Mouse (Mus musculus) small intestine, adult 2 months (tissue): Measurements from ENCODE around the gene Serpina3f. TPM values are rescaled to one million over a fixed set of nuclear protein-coding genes. Genes with fewer than 3 reads are reported as not detected.

Experiments used
- H3K27ac ChIP-seq: fragments of 200-500 bp; 2 replicates; pipeline ENCODE4 v1.5.1; 2012; ENCODE audit warnings: low read depth, low read length, control low read depth, inconsistent platforms; ENCODE audit not compliant: insufficient read depth
- H3K27me3 ChIP-seq: fragments of 200-500 bp; 2 replicates; pipeline ENCODE4 v1.6.1; 2012; ENCODE audit warnings: mild to moderate bottlenecking, moderate library complexity, low read length, inconsistent platforms; ENCODE audit not compliant: control insufficient read depth, insufficient read depth
- H3K36me3 ChIP-seq: fragments of 200-500 bp; 2 replicates; pipeline ENCODE4 v1.6.1; 2012; ENCODE audit warnings: mild to moderate bottlenecking, low read length, control low read depth, inconsistent platforms; ENCODE audit not compliant: control insufficient read depth, insufficient read depth
- H3K4me1 ChIP-seq: fragments of 200-500 bp; 2 replicates; pipeline ENCODE4 v1.6.1; 2012; ENCODE audit warnings: low read length, inconsistent platforms, mixed read lengths; ENCODE audit not compliant: control insufficient read depth, insufficient read depth, insufficient read length
- H3K4me3 ChIP-seq: fragments of 200-500 bp; 2 replicates; pipeline ENCODE4 v1.5.1; 2012; ENCODE audit warnings: low read depth, mild to moderate bottlenecking, control low read depth, inconsistent platforms, low read length, moderate library complexity
- CTCF ChIP-seq: fragments of 200-500 bp; IDR thresholded peaks from 2 replicates; pipeline ENCODE4 v1.5.1; 2012; ENCODE audit warnings: low read depth, mild to moderate bottlenecking, control low read depth, inconsistent platforms, low read length, moderate library complexity, mixed read lengths; ENCODE audit not compliant: insufficient replicate concordance, insufficient read length; ENCODE audit errors: extremely low read depth
- POLR2A ChIP-seq: fragments of 200-500 bp; IDR thresholded peaks from 2 replicates; pipeline ENCODE4 v1.6.1; 2012; ENCODE audit warnings: low read depth, mild to moderate bottlenecking, control low read depth, inconsistent platforms, low read length, moderate library complexity
- WGBS: fragments of 180-500 bp; shearing (Covaris S2); methylation state at CpG from one replicate; pipeline ENCODE4 v1.1.7; 2018; 5-methylcytosine and 5-hydroxymethylcytosine counted together
- polyA plus RNA-seq: library from polyadenylated mRNA; depleted of rRNA; stranded (reverse); fragments of >200 nt; gene quantifications from 2 replicates; pipeline ENCODE4 v1.2.3, GENCODE M21; 2012

Gene Serpina3f
- polyA plus RNA-seq, 1 experiment: 1.8 TPM

- no peak for TF ChIP-seq CTCF
- WGBS: 79% methylated on average over 4 of the region's 4 CpGs
These were observed 5.2 kb upstream of the Serpina3f start for GRCm38 (mm10) chr12:104209149-104209548.

GRCm38 (mm10) chr12:104209802-104210201, 4.5 kb upstream of the Serpina3f start:
- WGBS: 79% methylated on average over 2 of the region's 2 CpGs

More at GRCm38 (mm10) chr12:104209149-104209548, 5.2 kb upstream of the Serpina3f start:
- H3K27ac ChIP-seq: no peak overlapping the region
- no peaks in the 10 kb centered on the region for H3K27me3 ChIP-seq
- no peak overlapping the region for H3K4me3 ChIP-seq
- H3K36me3 ChIP-seq: no peaks in the 10 kb centered on the region
- H3K4me1 ChIP-seq: no peaks in the 10 kb centered on the region

GRCm38 (mm10) chr12:104213689-104214444, 477 bp upstream of the Serpina3f start:
- no peaks in the 10 kb centered on the region for H3K4me1 ChIP-seq
- no peak overlapping the region for H3K4me3 ChIP-seq
- TF ChIP-seq CTCF (no peak), POLR2A (no peak)
- WGBS: 72% methylated on average over 2 of the region's 2 CpGs
- no peaks in the 10 kb centered on the region for H3K27me3 ChIP-seq
- no peak overlapping the region for H3K27ac ChIP-seq
- no peaks in the 10 kb centered on the region for H3K36me3 ChIP-seq

More at GRCm38 (mm10) chr12:104209802-104210201, 4.5 kb upstream of the Serpina3f start:
- Histone ChIP-seq H3K27me3 (no peaks in the 10 kb centered on the region), H3K4me1 (no peaks in the 10 kb centered on the region), H3K4me3 (no peak overlapping the region), H3K36me3 (no peaks in the 10 kb centered on the region), H3K27ac (no peak overlapping the region)
- TF ChIP-seq CTCF (no peak), POLR2A (no peak)

- Histone ChIP-seq H3K4me3 (no peak overlapping the region), H3K27me3 (no peaks in the 10 kb centered on the region), H3K4me1 (no peaks in the 10 kb centered on the region), H3K27ac (no peak overlapping the region), H3K36me3 (no peaks in the 10 kb centered on the region)
- TF ChIP-seq CTCF (no peak), POLR2A (no peak)
- 34% methylated on average over 1 of the region's 1 CpGs for WGBS
These were observed 905 bp downstream of the Serpina3f start for GRCm38 (mm10) chr12:104215249-104215648.

- no peak for TF ChIP-seq CTCF
- TF ChIP-seq POLR2A: no peak
- Histone ChIP-seq H3K27me3 (no peaks in the 10 kb centered on the region), H3K4me3 (no peak overlapping the region), H3K4me1 (no peaks in the 10 kb centered on the region), H3K27ac (no peak overlapping the region), H3K36me3 (no peaks in the 10 kb centered on the region)
- WGBS: 91% methylated on average over 1 of the region's 1 CpGs
These were observed 7.3 kb downstream of the Serpina3f start for GRCm38 (mm10) chr12:104221616-104222015.

- no peak for TF ChIP-seq CTCF
- TF ChIP-seq POLR2A: no peak
- Histone ChIP-seq H3K4me1 (no peaks in the 10 kb centered on the region), H3K4me3 (no peak overlapping the region), H3K27me3 (no peaks in the 10 kb centered on the region), H3K27ac (no peak overlapping the region), H3K36me3 (no peaks in the 10 kb centered on the region)
- WGBS: 25% methylated on average over 1 of the region's 1 CpGs
These were observed 9.3 kb downstream of the Serpina3f start for GRCm38 (mm10) chr12:104223690-104224089.

GRCm38 (mm10) chr12:104224598-104225300, 10.4 kb downstream of the Serpina3f start:
- Histone ChIP-seq H3K27ac (no peak overlapping the region), H3K36me3 (no peaks in the 10 kb centered on the region), H3K4me3 (no peak overlapping the region), H3K4me1 (no peaks in the 10 kb centered on the region), H3K27me3 (no peaks in the 10 kb centered on the region)
- WGBS: 51% methylated on average over 7 of the region's 7 CpGs
- no peak for TF ChIP-seq CTCF
- TF ChIP-seq POLR2A: no peak
